Mouse (Mus musculus) myocyte (in vitro differentiated cells): Measurements from ENCODE around the gene Cgrrf1. TPM values are rescaled to one million over a fixed set of nuclear protein-coding genes. Genes with fewer than 3 reads are reported as not detected.

Experiments used
- H3K27me3 ChIP-seq: one replicate; pipeline ENCODE4 v1.6.1; 2011; ENCODE audit not compliant: control insufficient read depth, insufficient read depth, insufficient read length
- H3K36me3 ChIP-seq: one replicate; pipeline ENCODE4 v1.6.1; 2011; ENCODE audit not compliant: control insufficient read depth, insufficient read depth
- H3K4me2 ChIP-seq: one replicate; pipeline ENCODE4 v1.6.1; 2011; ENCODE audit warnings: low read depth, control low read depth
- H3K4me3 ChIP-seq: one replicate; pipeline ENCODE4 v1.5.1; 2011; ENCODE audit warnings: mild to moderate bottlenecking, control low read depth, moderate library complexity
- H3K79me2 ChIP-seq: one replicate; pipeline ENCODE4 v1.6.1; 2011; ENCODE audit not compliant: control insufficient read depth, insufficient read depth
- H3ac ChIP-seq: one replicate; pipeline ENCODE4 v1.6.1; 2011; ENCODE audit not compliant: control insufficient read depth, insufficient read length
- CEBPB ChIP-seq: IDR thresholded peaks from 2 replicates; pipeline ENCODE4 v1.6.1; 2011; ENCODE audit warnings: mild to moderate bottlenecking, moderate library complexity; ENCODE audit not compliant: poor library complexity, insufficient read depth, severe bottlenecking
- E2F4 ChIP-seq: IDR thresholded peaks from one replicate; pipeline ENCODE4 v1.6.1; 2011; ENCODE audit warnings: mild to moderate bottlenecking, control low read depth, moderate library complexity; ENCODE audit not compliant: insufficient read depth
- MAX ChIP-seq: IDR thresholded peaks from one replicate; pipeline ENCODE4 v1.6.1; 2011; ENCODE audit warnings: low read depth, mild to moderate bottlenecking, control low read depth
- MYOD1 ChIP-seq, 3 experiments: IDR thresholded peaks; one replicate each; pipeline ENCODE4 v1.6.1; 2011; ENCODE audit warnings: control low read depth in 2 of 3, low read depth in 2 of 3, mild to moderate bottlenecking in 2 of 3, moderate library complexity in 1 of 3; ENCODE audit not compliant: insufficient read length in 2 of 3, control insufficient read depth in 1 of 3
- MYOG ChIP-seq, 3 experiments: IDR thresholded peaks; one replicate each; pipeline ENCODE4 v1.6.1; 2011; ENCODE audit warnings: control low read depth in 2 of 3, low read depth in 2 of 3, mild to moderate bottlenecking in 2 of 3; ENCODE audit not compliant: insufficient read length in 2 of 3, control insufficient read depth in 1 of 3, insufficient read depth in 1 of 3
- POLR2A ChIP-seq: IDR thresholded peaks from one replicate; pipeline ENCODE4 v1.6.1; 2011; ENCODE audit warnings: low read depth, mild to moderate bottlenecking, control low read depth, moderate library complexity; ENCODE audit not compliant: insufficient read length
- POLR2AphosphoS2 ChIP-seq: IDR thresholded peaks from one replicate; pipeline ENCODE4 v1.6.1; 2011; ENCODE audit warnings: low read depth, control low read depth; ENCODE audit not compliant: insufficient read length
- REST ChIP-seq: IDR thresholded peaks from one replicate; pipeline ENCODE4 v1.6.1; 2011; ENCODE audit warnings: mild to moderate bottlenecking, control low read depth, moderate library complexity; ENCODE audit not compliant: insufficient read depth, insufficient read length
- SRF ChIP-seq: IDR thresholded peaks from one replicate; pipeline ENCODE4 v1.6.1; 2011; ENCODE audit warnings: low read depth; ENCODE audit not compliant: control insufficient read depth, insufficient read length
- TCF12 ChIP-seq: IDR thresholded peaks from one replicate; pipeline ENCODE4 v1.6.1; 2011; ENCODE audit warnings: mild to moderate bottlenecking, control low read depth; ENCODE audit not compliant: poor library complexity, insufficient read depth, severe bottlenecking
- TCF3 ChIP-seq: IDR thresholded peaks from one replicate; pipeline ENCODE4 v1.6.1; 2011; ENCODE audit warnings: low read depth, control low read depth; ENCODE audit not compliant: insufficient read length
- USF1 ChIP-seq: IDR thresholded peaks from one replicate; pipeline ENCODE4 v1.6.1; 2011; ENCODE audit warnings: low read depth, mild to moderate bottlenecking, control low read depth, moderate library complexity
- polyA plus RNA-seq: library from polyadenylated mRNA; unstranded; fragments of >200 nt; fragmentation: generic; extraction: Trizol; gene quantifications from one replicate; pipeline ENCODE4 v1.2.1, GENCODE M21; 2012; ENCODE audit warnings: missing spikeins

The Cgrrf1 gene
- polyA plus RNA-seq, 1 experiment, result 40.6 TPM

- no peaks in the 10 kb centered on the region for H3K36me3 ChIP-seq
- TF ChIP-seq MAX (no peak), TCF12 (no peak), SRF (no peak), E2F4 (no peak), MYOG (IDR thresholded peaks at IDR 0.05; ENCODE audit: control insufficient read depth in 1 of 3, insufficient read depth in 1 of 3, insufficient read length in 2 of 3, low read depth in 2 of 3) (no peak), MYOD1 (IDR thresholded peaks at IDR 0.05; ENCODE audit: control insufficient read depth in 1 of 3, insufficient read length in 2 of 3, low read depth in 2 of 3) (peak in 1 of 3 experiments; percentile 33), USF1 (peak; percentile 76), POLR2AphosphoS2 (peak; percentile 80), REST (no peak), CEBPB (no peak), POLR2A (peak; percentile 80), TCF3 (no peak)
Measured at GRCm38 (mm10) chr14:46821873-46822716, 9.8 kb upstream of the Cgrrf1 start, which contains the start of gene Gmfb. Gmfb (minus strand) TSS chr14:46822242.

DNA sequence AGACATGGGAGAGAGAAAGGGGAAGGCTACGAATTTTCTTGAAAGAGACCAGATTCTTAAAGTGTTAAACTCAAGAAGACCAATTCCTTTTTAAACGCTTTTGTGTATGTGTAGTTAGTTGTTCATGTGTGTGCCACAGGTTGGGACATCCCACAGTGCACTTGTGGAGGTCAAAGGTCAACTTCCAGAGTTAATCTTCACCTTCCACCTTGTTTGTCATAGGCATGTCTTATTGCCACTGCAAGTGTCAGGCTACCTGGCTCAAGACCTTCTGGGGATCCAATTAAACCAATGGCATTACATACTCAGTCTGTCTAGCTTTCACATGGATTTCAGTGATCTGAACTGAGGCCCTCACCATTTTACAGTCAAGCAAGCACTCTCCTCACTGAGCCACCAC, 7.9 kb upstream of the Cgrrf1 start:
- TF ChIP-seq MAX (no peak), CEBPB (no peak), USF1 (no peak)
- H3K4me2 ChIP-seq, result no peak overlapping the region
- no peaks in the 10 kb centered on the region for H3K27me3 ChIP-seq
- H3K79me2 ChIP-seq, result peaks cover 29% of the 10 kb centered on the region
- H3K36me3 ChIP-seq, result no peaks in the 10 kb centered on the region
- no peak overlapping the region for H3K4me3 ChIP-seq
- no peak overlapping the region for H3ac ChIP-seq

More at GRCm38 (mm10) chr14:46821873-46822716, 9.8 kb upstream of the Cgrrf1 start, which contains the start of gene Gmfb:
- H3K4me2 ChIP-seq, result peak within 1 kb of the TSS; percentile 98
- H3ac ChIP-seq, result peak within 1 kb of the TSS; percentile 54
- H3K79me2 ChIP-seq, result peaks cover 48% of the 10 kb centered on the region
- no peaks in the 10 kb centered on the region for H3K27me3 ChIP-seq
- H3K4me3 ChIP-seq, result peak within 1 kb of the TSS; percentile 97

DNA sequence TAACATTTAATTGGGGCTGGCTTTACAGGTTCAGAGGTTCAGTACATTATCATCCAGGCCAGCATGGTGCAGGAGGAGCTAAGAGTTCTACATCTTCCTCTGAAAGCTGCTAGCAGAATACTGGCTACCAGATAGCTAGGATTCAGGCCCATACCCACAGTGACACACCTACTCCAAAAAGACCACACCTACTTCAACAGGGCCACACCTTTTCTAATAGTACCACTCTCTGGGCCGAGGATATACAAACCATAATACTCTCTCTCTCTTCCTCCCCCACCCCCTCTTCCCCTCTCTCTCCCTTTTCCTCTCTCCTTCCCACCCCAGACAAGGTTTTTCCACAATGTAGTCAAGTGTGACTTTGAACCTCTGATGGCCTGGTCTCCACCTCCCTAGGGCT, 4.5 kb upstream of the Cgrrf1 start:
- peaks cover 3% of the 10 kb centered on the region for H3K79me2 ChIP-seq
- no peak overlapping the region for H3ac ChIP-seq
- no peaks in the 10 kb centered on the region for H3K27me3 ChIP-seq
- H3K36me3 ChIP-seq, result no peaks in the 10 kb centered on the region
- TF ChIP-seq CEBPB, result no peak
- no peak overlapping the region for H3K4me2 ChIP-seq
- H3K4me3 ChIP-seq, result no peak overlapping the region

- H3K36me3 ChIP-seq, result no peaks in the 10 kb centered on the region
- H3K27me3 ChIP-seq, result no peaks in the 10 kb centered on the region
- TF ChIP-seq USF1 (no peak), E2F4 (no peak), POLR2A (no peak), TCF12 (no peak), CEBPB (no peak), REST (no peak), SRF (no peak), MYOD1 (IDR thresholded peaks at IDR 0.05; ENCODE audit: control insufficient read depth in 1 of 3, insufficient read length in 2 of 3, low read depth in 2 of 3) (no peak), MYOG (IDR thresholded peaks at IDR 0.05; ENCODE audit: control insufficient read depth in 1 of 3, insufficient read depth in 1 of 3, insufficient read length in 2 of 3, low read depth in 2 of 3) (no peak), POLR2AphosphoS2 (no peak), TCF3 (no peak), MAX (no peak)
- peak overlapping the region; percentile 78 for H3ac ChIP-seq
- H3K4me3 ChIP-seq, result peak overlapping the region; percentile 71
- H3K4me2 ChIP-seq, result peak overlapping the region; percentile 70
- peaks cover 34% of the 10 kb centered on the region for H3K79me2 ChIP-seq
Measured at GRCm38 (mm10) chr14:46831295-46831694, 630 bp upstream of the Cgrrf1 start.

DNA sequence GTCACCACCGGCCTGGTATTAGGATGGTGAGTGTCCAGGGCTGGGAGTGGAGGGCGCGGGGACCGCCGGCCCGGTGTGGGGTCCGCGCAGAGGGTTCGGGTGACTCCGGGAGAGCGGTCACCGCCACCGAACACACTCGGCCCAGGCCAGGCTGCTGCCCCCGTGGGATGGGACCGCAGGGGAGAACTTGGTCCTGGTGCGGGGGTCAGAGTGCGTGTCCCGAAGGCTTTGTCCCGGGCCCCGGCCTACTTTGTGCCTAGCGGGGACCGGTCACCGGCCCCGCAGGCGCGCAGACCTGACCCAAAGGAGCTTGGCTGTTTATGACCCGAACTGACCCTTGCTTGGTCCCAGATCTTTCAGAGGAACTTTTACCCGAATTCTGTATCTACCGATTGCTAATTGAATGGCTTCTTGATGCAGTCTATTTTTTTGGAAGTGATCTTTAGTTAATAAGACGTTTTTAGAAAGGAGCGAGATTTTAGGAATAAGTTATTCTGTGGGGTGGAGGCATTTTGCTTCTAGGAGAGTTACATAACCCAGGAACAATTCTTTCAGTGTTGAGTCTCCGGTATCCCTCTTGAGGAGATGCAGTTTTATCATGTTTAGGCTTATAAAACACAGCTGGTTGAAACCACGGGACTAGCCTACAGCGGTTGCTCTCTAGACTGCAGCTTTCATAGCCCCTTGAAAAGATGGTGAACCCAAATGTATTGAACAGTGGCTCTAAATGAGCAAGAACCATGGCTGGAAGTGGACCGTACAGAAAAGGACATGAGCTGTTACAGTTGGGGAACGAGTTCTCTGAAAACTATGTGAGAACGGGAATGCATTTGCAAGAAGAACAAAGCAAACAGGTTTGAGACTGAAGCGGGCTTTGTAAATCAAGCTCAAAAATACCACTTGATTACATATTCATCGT, 688 bp downstream of the Cgrrf1 start:
- H3K4me3 ChIP-seq, result peak overlapping the region; percentile 71
- H3K4me2 ChIP-seq, result peak overlapping the region; percentile 90
- H3K36me3 ChIP-seq, result no peaks in the 10 kb centered on the region
- H3ac ChIP-seq, result peak overlapping the region; percentile 78
- peaks cover 40% of the 10 kb centered on the region for H3K79me2 ChIP-seq
- no peaks in the 10 kb centered on the region for H3K27me3 ChIP-seq
- TF ChIP-seq TCF12, result no peak
- no peak for TF ChIP-seq POLR2A
- no peak for TF ChIP-seq E2F4
- no peak for TF ChIP-seq MYOG (IDR thresholded peaks at IDR 0.05; ENCODE audit: control insufficient read depth in 1 of 3, insufficient read depth in 1 of 3, insufficient read length in 2 of 3, low read depth in 2 of 3)
